Mouse (Mus musculus) embryo, embryonic 10 days (tissue): ENCODE data around the gene Nkx2-5.

Experiments used
- DNase-seq: peaks from one replicate; pipeline ENCODE4 v3.0.0-alpha.2; 2015; ENCODE audit warnings: low spot score

Gene Nkx2-5

GRCm38 (mm10) chr17:26836786-26837545 lies 7.8 kb downstream of the Nkx2-5 start:
- no peak for DNase-seq

GRCm38 (mm10) chr17:26836377-26836776 lies 8.4 kb downstream of the Nkx2-5 start:
- DNase-seq = no peak

- no peak for DNase-seq
These were observed 8.9 kb downstream of the Nkx2-5 start for GRCm38 (mm10) chr17:26835956-26836355.

- no peak for DNase-seq
These were observed 9.6 kb downstream of the Nkx2-5 start for GRCm38 (mm10) chr17:26834966-26835755.

GRCm38 (mm10) chr17:26834302-26834965 lies 10.4 kb downstream of the Nkx2-5 start:
- no peak for DNase-seq

GRCm38 (mm10) chr17:26833806-26834205 lies 11.0 kb downstream of the Nkx2-5 start:
- DNase-seq = no peak

GRCm38 (mm10) chr17:26826131-26826530 lies 18.7 kb downstream of the Nkx2-5 start:
- DNase-seq = no peak

GRCm38 (mm10) chr17:26817776-26818175 lies 27.0 kb downstream of the Nkx2-5 start:
- DNase-seq = no peak

- no peak for DNase-seq
These were observed 28.0 kb downstream of the Nkx2-5 start for GRCm38 (mm10) chr17:26816810-26817209.

GRCm38 (mm10) chr17:26813497-26813896 lies 31.3 kb downstream of the Nkx2-5 start:
- DNase-seq = no peak

- no peak for DNase-seq
These were observed 32.2 kb downstream of the Nkx2-5 start for GRCm38 (mm10) chr17:26812607-26813006.

- no peak for DNase-seq
These were observed 41.9 kb downstream of the Nkx2-5 start for GRCm38 (mm10) chr17:26802886-26803285.

GRCm38 (mm10) chr17:26797379-26798128 lies 47.3 kb downstream of the Nkx2-5 start:
- no peak for DNase-seq

- DNase-seq = no peak
These were observed 49.4 kb downstream of the Nkx2-5 start for GRCm38 (mm10) chr17:26795386-26795785.

- peak; percentile 64 for DNase-seq
These were observed 50.1 kb downstream of the Nkx2-5 start for GRCm38 (mm10) chr17:26794744-26795143.

- DNase-seq = peak; percentile 11
These were observed 51.6 kb downstream of the Nkx2-5 start for GRCm38 (mm10) chr17:26793068-26793765.

- DNase-seq = no peak
These were observed 52.7 kb downstream of the Nkx2-5 start for GRCm38 (mm10) chr17:26792096-26792495.

- DNase-seq = no peak
These were observed 53.2 kb downstream of the Nkx2-5 start for GRCm38 (mm10) chr17:26791580-26791979.

GRCm38 (mm10) chr17:26790269-26791214 lies 54.3 kb downstream of the Nkx2-5 start:
- DNase-seq = no peak
